Mouse (Mus musculus): Measurements from ENCODE around the gene Pak1. TPM values are rescaled to one million over a fixed set of nuclear protein-coding genes. Genes with fewer than 3 reads are reported as not detected.

Pak1 gene
- polyA plus RNA-seq, 1 experiment from 2014 or later, result 120 TPM

GRCm38 (mm10) chr7:97792324-97792723 lies 4.0 kb downstream of the Pak1 start:
- no peaks in the 10 kb centered on the region for H3K27me3 ChIP-seq (ENCODE audit: control insufficient read depth, insufficient read depth, low read length)
- no peak overlapping the region for H3K4me3 ChIP-seq (ENCODE audit: low read depth, low read length)
- no peak overlapping the region for H3K27ac ChIP-seq (ENCODE audit: low read depth, low read length)
- no peak overlapping the region for H3K9ac ChIP-seq (ENCODE audit: low read length)
- whole genome bisulfite sequencing, result 73% methylated on average over 2 of the region's 2 CpGs
- peaks cover 13% of the 10 kb centered on the region for H3K4me1 ChIP-seq (ENCODE audit: control insufficient read depth, insufficient read depth, low read length)
- no peaks in the 10 kb centered on the region for H3K36me3 ChIP-seq (ENCODE audit: control insufficient read depth, insufficient read depth, low read length)
- ATAC-seq (ENCODE audit: low FRiP score), result no peak
- DNase-seq (ENCODE audit: low spot score, missing footprints), result no peak
- no peak overlapping the region for H3K4me2 ChIP-seq
- no peaks in the 10 kb centered on the region for H3K9me3 ChIP-seq (ENCODE audit: control insufficient read depth, low read length)

DNA sequence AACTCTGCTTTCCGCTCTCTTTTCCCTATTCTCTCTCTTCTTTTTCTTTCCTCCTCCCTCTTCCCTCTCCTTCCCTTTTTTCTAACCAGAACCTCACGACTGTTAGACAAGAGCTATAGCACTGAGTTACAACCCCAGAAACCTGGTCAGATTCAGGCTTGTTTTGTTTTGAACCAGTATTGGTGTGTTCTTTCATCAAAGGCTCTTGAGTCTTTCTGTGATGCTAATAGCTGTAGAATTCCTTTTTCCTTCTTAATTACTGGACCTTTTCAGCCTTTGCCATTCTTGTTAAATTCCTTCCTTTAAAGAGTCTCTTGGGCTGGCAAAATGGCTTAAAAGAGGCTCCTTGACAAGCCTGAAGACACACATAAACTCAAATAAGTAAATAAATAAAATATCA lies 14.8 kb downstream of the Pak1 start:
- Histone ChIP-seq H3K4me3 (ENCODE audit: low read depth, low read length) (no peak overlapping the region), H3K4me2 (no peak overlapping the region), H3K36me3 (ENCODE audit: control insufficient read depth, insufficient read depth, low read length) (no peaks in the 10 kb centered on the region), H3K9me3 (ENCODE audit: control insufficient read depth, low read length) (no peaks in the 10 kb centered on the region), H3K27ac (ENCODE audit: low read depth, low read length) (peak overlapping the region; percentile 44), H3K27me3 (ENCODE audit: control insufficient read depth, insufficient read depth, low read length) (no peaks in the 10 kb centered on the region), H3K4me1 (ENCODE audit: control insufficient read depth, insufficient read depth, low read length) (peaks cover 37% of the 10 kb centered on the region), H3K9ac (ENCODE audit: low read length) (no peak overlapping the region)
- WGBS, result 30% methylated on average over 2 of the region's 2 CpGs
- no peak for ATAC-seq (ENCODE audit: low FRiP score)
- DNase-seq (ENCODE audit: low spot score, missing footprints), result no peak

DNA sequence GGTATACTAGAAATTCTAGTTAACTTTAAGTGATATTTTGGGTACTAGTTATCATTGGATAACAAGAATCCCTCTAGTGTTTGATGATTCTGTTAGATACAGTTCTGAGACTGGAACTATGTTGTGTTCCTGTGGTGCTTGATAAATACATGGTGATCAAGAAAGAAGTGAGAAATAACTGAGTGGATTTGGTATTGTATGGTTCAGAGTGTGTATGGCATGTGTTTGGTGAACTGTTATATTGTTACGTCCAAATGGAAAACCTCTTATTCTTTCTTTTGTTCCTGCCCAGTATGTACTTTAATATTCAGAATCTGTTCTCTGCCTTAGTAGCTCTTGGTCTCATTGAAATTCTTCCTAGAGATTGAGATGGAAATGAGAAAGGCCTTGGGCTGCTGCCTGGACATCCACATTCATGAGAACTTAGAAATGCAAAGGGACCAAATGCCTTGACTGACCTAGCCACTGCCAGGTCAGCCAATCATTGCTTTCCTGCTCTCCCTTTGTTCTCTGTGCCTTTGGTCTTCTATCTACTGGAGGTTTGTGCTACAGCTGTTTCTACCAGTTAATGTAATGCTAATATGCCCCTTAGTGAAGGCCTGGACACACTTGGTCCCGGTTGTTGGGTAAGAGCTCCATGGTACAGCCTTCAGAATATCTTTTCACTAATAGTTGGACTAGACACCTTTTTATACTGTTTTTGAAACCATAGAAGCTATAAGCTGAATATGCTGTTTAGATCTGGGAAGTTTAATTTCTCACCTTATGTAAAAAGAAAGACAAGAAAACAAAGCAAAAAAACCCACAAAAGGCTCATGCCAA lies 16.1 kb downstream of the Pak1 start:
- WGBS, result 15% methylated on average over 2 of the region's 2 CpGs
- Histone ChIP-seq H3K9me3 (ENCODE audit: control insufficient read depth, low read length) (no peaks in the 10 kb centered on the region), H3K4me3 (ENCODE audit: low read depth, low read length) (no peak overlapping the region), H3K36me3 (ENCODE audit: control insufficient read depth, insufficient read depth, low read length) (no peaks in the 10 kb centered on the region), H3K27me3 (ENCODE audit: control insufficient read depth, insufficient read depth, low read length) (no peaks in the 10 kb centered on the region), H3K4me2 (peak overlapping the region; percentile 23), H3K27ac (ENCODE audit: low read depth, low read length) (peak overlapping the region; percentile 79), H3K9ac (ENCODE audit: low read length) (no peak overlapping the region), H3K4me1 (ENCODE audit: control insufficient read depth, insufficient read depth, low read length) (peaks cover 29% of the 10 kb centered on the region)
- peak; percentile 96 for ATAC-seq (ENCODE audit: low FRiP score)
- DNase-seq (ENCODE audit: low spot score, missing footprints), result peak; percentile 92

- H3K27ac ChIP-seq (ENCODE audit: low read depth, low read length), result peak overlapping the region; percentile 79
- H3K36me3 ChIP-seq (ENCODE audit: control insufficient read depth, insufficient read depth, low read length), result no peaks in the 10 kb centered on the region
- no peaks in the 10 kb centered on the region for H3K27me3 ChIP-seq (ENCODE audit: control insufficient read depth, insufficient read depth, low read length)
- H3K9ac ChIP-seq (ENCODE audit: low read length), result no peak overlapping the region
- WGBS, result 38% methylated on average over 3 of the region's 3 CpGs
- H3K9me3 ChIP-seq (ENCODE audit: control insufficient read depth, low read length), result no peaks in the 10 kb centered on the region
- H3K4me1 ChIP-seq (ENCODE audit: control insufficient read depth, insufficient read depth, low read length), result peaks cover 23% of the 10 kb centered on the region
- no peak overlapping the region for H3K4me3 ChIP-seq (ENCODE audit: low read depth, low read length)
- DNase-seq (ENCODE audit: low spot score, missing footprints), result no peak
- peak overlapping the region; percentile 5; the same call in 1 of the 2 replicates for H3K4me2 ChIP-seq
- peak; percentile 65 for ATAC-seq (ENCODE audit: low FRiP score)
Observed at GRCm38 (mm10) chr7:97805067-97805365, 16.7 kb downstream of the Pak1 start.

DNA sequence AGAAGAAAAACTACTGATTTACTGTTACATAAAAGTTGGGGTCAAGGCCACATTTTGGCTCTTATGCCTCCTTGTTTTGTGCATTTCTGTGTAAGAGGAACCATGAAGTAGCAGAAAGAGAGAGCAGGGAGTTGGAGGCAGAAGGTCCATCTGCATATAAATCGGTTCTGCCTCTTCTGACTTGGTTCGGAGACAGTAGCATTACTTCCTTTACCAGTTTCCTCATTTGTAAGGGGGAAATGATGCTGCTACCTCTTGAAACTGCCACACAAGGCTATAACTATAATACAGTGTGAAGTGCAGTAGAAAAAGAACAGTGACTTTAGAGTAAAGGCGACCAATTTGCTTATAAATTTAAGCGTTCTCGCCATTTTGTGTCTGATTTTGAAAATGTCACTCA lies 21.0 kb downstream of the Pak1 start:
- DNase-seq (ENCODE audit: low spot score, missing footprints), result no peak

DNA sequence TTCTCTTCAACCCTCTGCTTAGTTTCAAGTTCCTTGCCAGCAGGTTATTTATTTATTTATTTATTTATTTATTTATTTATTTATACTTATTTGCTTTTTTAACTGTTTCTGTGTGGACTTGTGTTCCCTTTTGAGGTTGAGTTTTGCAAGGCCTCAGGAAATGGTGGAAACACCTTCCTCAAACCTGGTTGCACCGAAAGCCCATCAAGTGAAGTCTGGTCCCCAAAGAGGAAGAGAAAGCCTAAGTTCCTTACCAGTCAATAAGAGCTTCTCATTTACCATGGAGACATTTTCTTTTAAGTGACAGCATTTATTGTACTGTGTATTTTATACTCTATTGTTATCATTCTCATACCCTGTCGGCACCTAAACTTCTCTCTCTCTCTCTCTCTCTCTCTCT lies 33.5 kb downstream of the Pak1 start:
- ATAC-seq (ENCODE audit: low FRiP score) (no peak), DNase-seq (ENCODE audit: low spot score, missing footprints) (no peak)
- WGBS, result 93% methylated on average over 2 of the region's 2 CpGs
- Histone ChIP-seq H3K4me3 (ENCODE audit: low read depth, low read length) (no peak overlapping the region), H3K36me3 (ENCODE audit: control insufficient read depth, insufficient read depth, low read length) (no peaks in the 10 kb centered on the region), H3K27ac (ENCODE audit: low read depth, low read length) (no peak overlapping the region), H3K4me1 (ENCODE audit: control insufficient read depth, insufficient read depth, low read length) (no peaks in the 10 kb centered on the region), H3K4me2 (no peak overlapping the region), H3K9ac (ENCODE audit: low read length) (no peak overlapping the region), H3K9me3 (ENCODE audit: control insufficient read depth, low read length) (no peaks in the 10 kb centered on the region), H3K27me3 (ENCODE audit: control insufficient read depth, insufficient read depth, low read length) (no peaks in the 10 kb centered on the region)

More for the DNA sequence above, 21.0 kb downstream of the Pak1 start:
- 73% methylated on average over 5 of the region's 5 CpGs for WGBS
- H3K4me3 ChIP-seq (ENCODE audit: low read depth, low read length), result no peak overlapping the region
- no peak overlapping the region for H3K27ac ChIP-seq (ENCODE audit: low read depth, low read length)
- no peak overlapping the region for H3K4me2 ChIP-seq
- H3K9ac ChIP-seq (ENCODE audit: low read length), result no peak overlapping the region
- H3K27me3 ChIP-seq (ENCODE audit: control insufficient read depth, insufficient read depth, low read length), result no peaks in the 10 kb centered on the region
- H3K9me3 ChIP-seq (ENCODE audit: control insufficient read depth, low read length), result no peaks in the 10 kb centered on the region
- H3K4me1 ChIP-seq (ENCODE audit: control insufficient read depth, insufficient read depth, low read length), result peaks cover 13% of the 10 kb centered on the region; the same call in 1 of the 2 replicates
- no peaks in the 10 kb centered on the region for H3K36me3 ChIP-seq (ENCODE audit: control insufficient read depth, insufficient read depth, low read length)
- ATAC-seq (ENCODE audit: low FRiP score), result no peak

DNA sequence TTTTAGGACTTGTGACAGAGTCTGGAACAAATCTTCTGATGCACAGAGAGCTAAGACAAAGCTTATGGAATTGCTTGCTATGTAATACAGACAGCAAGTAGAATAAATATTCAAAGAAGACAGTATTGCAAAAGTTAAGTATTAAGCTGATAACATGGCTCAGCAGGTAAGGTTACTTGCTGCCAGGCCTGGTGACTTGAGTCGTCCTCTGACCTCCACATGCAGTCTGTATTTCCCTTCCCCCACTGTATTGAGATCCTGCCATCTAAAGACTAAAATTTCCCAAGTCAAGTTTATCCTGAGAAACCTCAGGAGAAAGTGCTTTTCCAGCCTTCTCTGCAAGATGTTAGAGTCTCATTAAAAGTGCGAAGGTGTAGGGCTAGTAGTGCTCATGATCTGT lies 40.8 kb downstream of the Pak1 start:
- DNase-seq (ENCODE audit: low spot score, missing footprints), result no peak
- H3K27me3 ChIP-seq (ENCODE audit: control insufficient read depth, insufficient read depth, low read length), result no peaks in the 10 kb centered on the region
- H3K4me2 ChIP-seq, result no peak overlapping the region
- H3K9ac ChIP-seq (ENCODE audit: low read length), result no peak overlapping the region
- no peak overlapping the region for H3K4me3 ChIP-seq (ENCODE audit: low read depth, low read length)
- 81% methylated on average over 2 of the region's 2 CpGs for WGBS
- H3K36me3 ChIP-seq (ENCODE audit: control insufficient read depth, insufficient read depth, low read length), result no peaks in the 10 kb centered on the region
- no peaks in the 10 kb centered on the region for H3K9me3 ChIP-seq (ENCODE audit: control insufficient read depth, low read length)
- ATAC-seq (ENCODE audit: low FRiP score), result no peak
- H3K27ac ChIP-seq (ENCODE audit: low read depth, low read length), result no peak overlapping the region
- no peaks in the 10 kb centered on the region for H3K4me1 ChIP-seq (ENCODE audit: control insufficient read depth, insufficient read depth, low read length)

DNA sequence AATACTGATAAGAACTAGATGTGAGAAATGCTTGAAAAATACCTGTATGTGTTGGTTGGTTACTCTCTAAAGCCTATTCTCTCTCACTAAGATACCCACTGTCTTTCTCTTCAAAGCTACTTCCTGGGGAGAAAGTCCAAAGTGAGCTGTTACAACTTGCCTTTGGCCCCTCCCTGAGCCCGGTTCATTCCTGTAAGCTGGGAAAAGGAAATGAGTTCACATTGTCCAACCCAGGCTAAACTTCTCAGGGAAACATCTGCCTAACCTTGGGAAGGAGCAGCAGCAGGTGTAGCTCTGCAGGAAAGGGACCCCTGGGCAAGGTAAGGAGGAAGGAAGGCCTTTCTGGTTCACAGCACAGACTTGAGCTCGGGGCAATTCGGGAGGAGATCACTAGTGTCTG lies 42.4 kb downstream of the Pak1 start:
- WGBS, result 71% methylated on average over 3 of the region's 3 CpGs
- H3K4me1 ChIP-seq (ENCODE audit: control insufficient read depth, insufficient read depth, low read length), result no peaks in the 10 kb centered on the region
- H3K27me3 ChIP-seq (ENCODE audit: control insufficient read depth, insufficient read depth, low read length), result no peaks in the 10 kb centered on the region
- no peak overlapping the region for H3K9ac ChIP-seq (ENCODE audit: low read length)
- H3K36me3 ChIP-seq (ENCODE audit: control insufficient read depth, insufficient read depth, low read length), result no peaks in the 10 kb centered on the region
- DNase-seq (ENCODE audit: low spot score, missing footprints) (no peak), ATAC-seq (ENCODE audit: low FRiP score) (no peak)
- no peak overlapping the region for H3K4me3 ChIP-seq (ENCODE audit: low read depth, low read length)
- no peak overlapping the region for H3K4me2 ChIP-seq
- H3K27ac ChIP-seq (ENCODE audit: low read depth, low read length), result no peak overlapping the region
- H3K9me3 ChIP-seq (ENCODE audit: control insufficient read depth, low read length), result no peaks in the 10 kb centered on the region

DNA sequence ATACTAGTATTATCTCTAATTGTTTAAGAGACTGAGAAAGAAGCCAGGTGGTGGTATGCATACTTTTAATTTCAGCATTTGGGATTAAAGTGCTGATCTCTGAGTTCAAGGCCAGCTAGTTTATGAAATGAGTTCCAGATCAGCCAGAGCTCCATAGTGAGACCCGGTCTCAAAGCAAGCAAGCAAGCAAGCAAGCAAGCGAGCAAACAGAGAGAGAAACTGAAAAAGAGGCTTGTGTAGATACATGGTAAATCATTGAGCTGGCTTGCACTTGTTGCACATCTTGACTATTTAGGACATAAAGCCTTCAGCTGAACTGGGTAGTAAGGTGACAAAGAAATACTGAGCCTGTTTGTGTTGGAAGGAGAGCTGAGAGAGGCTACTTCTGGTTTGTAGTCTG lies 44.6 kb downstream of the Pak1 start:
- Histone ChIP-seq H3K9ac (ENCODE audit: low read length) (no peak overlapping the region), H3K27ac (ENCODE audit: low read depth, low read length) (no peak overlapping the region), H3K36me3 (ENCODE audit: control insufficient read depth, insufficient read depth, low read length) (no peaks in the 10 kb centered on the region), H3K4me3 (ENCODE audit: low read depth, low read length) (no peak overlapping the region), H3K4me1 (ENCODE audit: control insufficient read depth, insufficient read depth, low read length) (no peaks in the 10 kb centered on the region), H3K4me2 (no peak overlapping the region), H3K27me3 (ENCODE audit: control insufficient read depth, insufficient read depth, low read length) (no peaks in the 10 kb centered on the region), H3K9me3 (ENCODE audit: control insufficient read depth, low read length) (no peaks in the 10 kb centered on the region)
- no peak for ATAC-seq (ENCODE audit: low FRiP score)
- DNase-seq (ENCODE audit: low spot score, missing footprints), result no peak
- 80% methylated on average over 2 of the region's 2 CpGs for WGBS
